Mouse (Mus musculus): ENCODE data around the gene Ecsit.

DNA sequence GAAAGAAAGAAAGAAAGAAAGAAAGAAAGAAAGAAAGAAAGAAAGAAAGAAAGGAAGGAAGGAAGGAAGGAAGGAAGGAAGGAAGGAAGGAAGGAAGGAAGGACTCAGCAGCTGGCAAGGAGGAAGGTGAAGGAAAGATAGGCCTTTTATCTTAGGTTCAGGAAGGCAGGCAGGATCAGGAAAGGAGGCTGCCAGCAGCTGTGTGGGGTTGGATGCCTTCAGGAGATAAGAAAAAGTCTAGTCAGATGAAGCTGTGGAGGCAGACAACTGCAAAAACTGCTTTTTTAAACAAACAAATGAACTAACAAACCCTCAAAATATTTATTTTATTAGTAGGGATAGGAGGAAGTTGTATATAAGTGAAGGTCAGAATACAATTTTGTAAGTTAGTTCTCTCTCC is 36.3 kb upstream of the Ecsit start:
- no peak for TF ChIP-seq POLR2A (IDR thresholded peaks at IDR 0.05; ENCODE audit: borderline replicate concordance, extremely low read depth, insufficient read depth, insufficient read length, poor library complexity, severe bottlenecking)
- no peak for TF ChIP-seq CTCF (IDR thresholded peaks at IDR 0.05; ENCODE audit: borderline replicate concordance, extremely low read depth, insufficient read depth, insufficient read length)

All from brain, embryonic 14.5 days (tissue).